Mouse (Mus musculus): ENCODE measurements around the gene Pcnx2. TPM values are rescaled to one million over a fixed set of nuclear protein-coding genes. Genes with fewer than 3 reads are reported as not detected.

Gene Pcnx2
- polyA plus RNA-seq, 1 experiment from 2014 or later = 0.74 TPM

DNA sequence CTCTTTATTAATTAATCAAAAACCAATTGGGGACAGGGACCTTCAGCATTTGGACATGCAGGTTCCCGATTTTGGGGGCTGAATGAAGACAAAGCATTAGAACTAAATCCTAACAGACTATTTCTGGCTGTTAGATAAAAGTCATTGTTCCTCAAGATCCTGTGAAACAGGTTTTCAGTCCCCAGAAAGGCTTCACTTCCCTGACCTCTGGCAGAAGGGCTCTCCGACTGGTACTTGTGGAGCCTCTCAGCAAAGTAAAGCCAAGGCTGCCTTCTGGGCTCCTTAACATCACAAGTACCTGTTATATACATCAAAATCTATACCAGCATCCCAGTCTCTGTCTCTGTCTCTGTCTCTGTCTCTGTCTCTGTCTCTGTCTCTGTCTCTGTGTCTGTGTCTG lies 7.2 kb upstream of the Pcnx2 start:
- no peak overlapping the region for H3K27ac ChIP-seq (ENCODE audit: low read depth, low read length)
- H3K27me3 ChIP-seq (ENCODE audit: control insufficient read depth, insufficient read depth, low read length) = peaks cover 25% of the 10 kb centered on the region
- 70% methylated on average over 2 of the region's 2 CpGs for WGBS
- H3K4me3 ChIP-seq (ENCODE audit: low read depth, low read length) = no peak overlapping the region
- no peaks in the 10 kb centered on the region for H3K9me3 ChIP-seq (ENCODE audit: control insufficient read depth, low read length)
- no peaks in the 10 kb centered on the region for H3K36me3 ChIP-seq (ENCODE audit: control insufficient read depth, insufficient read depth, low read length)
- H3K4me2 ChIP-seq = no peak overlapping the region
- no peak overlapping the region for H3K9ac ChIP-seq (ENCODE audit: low read length)
- DNase-seq (ENCODE audit: low spot score, missing footprints) = peak; percentile 49
- ATAC-seq (ENCODE audit: low FRiP score) = no peak
- H3K4me1 ChIP-seq (ENCODE audit: control insufficient read depth, insufficient read depth, low read length) = peaks cover 1% of the 10 kb centered on the region; the same call in 1 of the 2 replicates

GRCm38 (mm10) chr8:125902521-125902920 lies 4.4 kb upstream of the Pcnx2 start:
- WGBS = 56% methylated on average over 3 of the region's 3 CpGs
- ATAC-seq (ENCODE audit: low FRiP score) (no peak), DNase-seq (ENCODE audit: low spot score, missing footprints) (peak; percentile 53)
- Histone ChIP-seq H3K9me3 (ENCODE audit: control insufficient read depth, low read length) (no peaks in the 10 kb centered on the region), H3K27me3 (ENCODE audit: control insufficient read depth, insufficient read depth, low read length) (peaks cover 13% of the 10 kb centered on the region), H3K36me3 (ENCODE audit: control insufficient read depth, insufficient read depth, low read length) (no peaks in the 10 kb centered on the region), H3K27ac (ENCODE audit: low read depth, low read length) (no peak overlapping the region), H3K4me1 (ENCODE audit: control insufficient read depth, insufficient read depth, low read length) (no peaks in the 10 kb centered on the region), H3K4me2 (no peak overlapping the region), H3K4me3 (ENCODE audit: low read depth, low read length) (no peak overlapping the region), H3K9ac (ENCODE audit: low read length) (no peak overlapping the region)

- ATAC-seq (ENCODE audit: low FRiP score) (no peak), DNase-seq (ENCODE audit: low spot score, missing footprints) (peak; percentile 59)
- Histone ChIP-seq H3K4me3 (ENCODE audit: low read depth, low read length) (no peak overlapping the region), H3K4me1 (ENCODE audit: control insufficient read depth, insufficient read depth, low read length) (no peaks in the 10 kb centered on the region), H3K27ac (ENCODE audit: low read depth, low read length) (no peak overlapping the region), H3K9ac (ENCODE audit: low read length) (no peak overlapping the region), H3K27me3 (ENCODE audit: control insufficient read depth, insufficient read depth, low read length) (peaks cover 12% of the 10 kb centered on the region), H3K9me3 (ENCODE audit: control insufficient read depth, low read length) (no peaks in the 10 kb centered on the region), H3K36me3 (ENCODE audit: control insufficient read depth, insufficient read depth, low read length) (no peaks in the 10 kb centered on the region), H3K4me2 (no peak overlapping the region)
- 18% methylated on average over 2 of the region's 2 CpGs for WGBS
Observed at GRCm38 (mm10) chr8:125901167-125901566, 3.0 kb upstream of the Pcnx2 start.

DNA sequence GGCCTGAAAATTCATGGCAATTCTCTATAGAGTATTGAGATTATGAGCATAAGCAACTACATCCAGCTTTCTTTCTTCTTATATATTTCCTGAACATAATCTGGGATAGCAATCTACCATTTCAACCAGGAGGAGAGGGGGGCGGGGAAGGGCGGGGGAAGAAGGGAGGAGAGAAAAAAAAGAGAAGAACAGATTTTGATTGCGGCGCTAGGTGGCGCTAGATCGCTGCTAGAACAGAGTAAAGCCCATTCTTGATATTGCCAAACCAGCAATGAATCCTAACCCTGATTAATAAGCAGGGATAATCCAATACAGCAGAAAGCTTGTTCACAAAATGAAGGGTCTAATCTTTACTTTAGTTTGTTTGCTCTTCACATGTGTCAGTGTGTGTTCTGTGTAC lies 782 bp upstream of the Pcnx2 start:
- Histone ChIP-seq H3K9me3 (ENCODE audit: control insufficient read depth, low read length) (no peaks in the 10 kb centered on the region), H3K27ac (ENCODE audit: low read depth, low read length) (no peak overlapping the region), H3K9ac (ENCODE audit: low read length) (no peak overlapping the region), H3K4me1 (ENCODE audit: control insufficient read depth, insufficient read depth, low read length) (no peaks in the 10 kb centered on the region), H3K27me3 (ENCODE audit: control insufficient read depth, insufficient read depth, low read length) (peaks cover 12% of the 10 kb centered on the region), H3K4me3 (ENCODE audit: low read depth, low read length) (no peak overlapping the region), H3K36me3 (ENCODE audit: control insufficient read depth, insufficient read depth, low read length) (no peaks in the 10 kb centered on the region), H3K4me2 (no peak overlapping the region)
- DNase-seq (ENCODE audit: low spot score, missing footprints) (peak; percentile 97), ATAC-seq (ENCODE audit: low FRiP score) (no peak)
- 2% methylated on average over 6 of the region's 6 CpGs for WGBS

GRCm38 (mm10) chr8:125897388-125897787 lies 729 bp downstream of the Pcnx2 start:
- WGBS = 65% methylated on average over 11 of the region's 11 CpGs
- Histone ChIP-seq H3K4me2 (no peak overlapping the region), H3K9ac (ENCODE audit: low read length) (no peak overlapping the region), H3K27ac (ENCODE audit: low read depth, low read length) (no peak overlapping the region), H3K9me3 (ENCODE audit: control insufficient read depth, low read length) (no peaks in the 10 kb centered on the region), H3K4me1 (ENCODE audit: control insufficient read depth, insufficient read depth, low read length) (no peaks in the 10 kb centered on the region), H3K27me3 (ENCODE audit: control insufficient read depth, insufficient read depth, low read length) (peaks cover 12% of the 10 kb centered on the region), H3K4me3 (ENCODE audit: low read depth, low read length) (no peak overlapping the region; the same call in 1 of the 2 replicates), H3K36me3 (ENCODE audit: control insufficient read depth, insufficient read depth, low read length) (no peaks in the 10 kb centered on the region)
- DNase-seq (ENCODE audit: low spot score, missing footprints) (peak; percentile 79), ATAC-seq (ENCODE audit: low FRiP score) (no peak)

DNA sequence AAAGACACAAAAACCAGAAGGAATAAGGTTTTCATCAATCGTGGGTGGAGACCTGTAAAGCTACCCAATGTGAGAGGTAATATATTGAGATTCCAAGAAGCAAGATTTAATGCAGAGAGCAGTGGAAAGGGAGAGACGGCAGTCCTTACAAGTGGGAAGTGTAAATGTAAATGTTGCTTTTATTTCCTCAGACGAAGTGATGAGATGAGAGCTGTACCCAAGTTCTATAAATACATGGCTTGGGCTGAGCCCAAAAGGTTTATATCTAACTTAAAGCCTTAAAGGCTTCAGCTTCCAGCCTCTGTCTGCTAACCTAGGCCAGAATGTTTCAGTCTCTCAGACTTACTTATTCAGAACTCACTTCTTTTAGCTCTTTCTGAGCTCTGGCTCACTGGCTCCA lies 8.2 kb downstream of the Pcnx2 start:
- no peaks in the 10 kb centered on the region for H3K4me1 ChIP-seq (ENCODE audit: control insufficient read depth, insufficient read depth, low read length)
- no peak overlapping the region for H3K4me3 ChIP-seq (ENCODE audit: low read depth, low read length)
- 89% methylated on average over 3 of the region's 3 CpGs for WGBS

DNA sequence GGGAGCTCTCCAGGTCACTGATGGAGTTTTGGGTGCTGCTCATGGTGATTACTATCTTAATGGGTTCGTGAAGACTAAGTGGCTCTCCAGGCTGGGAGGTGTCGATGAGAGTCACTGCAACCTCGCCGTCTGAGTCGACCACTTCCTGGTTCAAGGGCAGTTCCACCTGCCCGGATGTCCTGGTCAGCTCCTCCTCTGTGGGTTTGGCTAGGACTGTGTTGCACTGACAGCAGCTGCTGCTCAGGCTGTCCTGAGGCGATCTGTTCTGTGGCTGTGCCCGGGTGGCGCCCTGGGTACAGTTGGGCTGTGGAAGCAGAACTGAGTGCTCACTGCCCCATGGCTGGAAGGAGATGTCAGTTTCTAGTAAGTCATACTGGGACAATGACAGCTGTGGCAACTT lies 10.6 kb downstream of the Pcnx2 start:
- Histone ChIP-seq H3K9ac (ENCODE audit: low read length) (no peak overlapping the region), H3K27ac (ENCODE audit: low read depth, low read length) (no peak overlapping the region), H3K36me3 (ENCODE audit: control insufficient read depth, insufficient read depth, low read length) (no peaks in the 10 kb centered on the region), H3K4me3 (ENCODE audit: low read depth, low read length) (no peak overlapping the region), H3K27me3 (ENCODE audit: control insufficient read depth, insufficient read depth, low read length) (no peaks in the 10 kb centered on the region), H3K9me3 (ENCODE audit: control insufficient read depth, low read length) (no peaks in the 10 kb centered on the region), H3K4me2 (no peak overlapping the region), H3K4me1 (ENCODE audit: control insufficient read depth, insufficient read depth, low read length) (no peaks in the 10 kb centered on the region)
- DNase-seq (ENCODE audit: low spot score, missing footprints) = no peak
- ATAC-seq (ENCODE audit: low FRiP score) = no peak
- 91% methylated on average over 9 of the region's 9 CpGs for WGBS

More for the DNA sequence above, 8.2 kb downstream of the Pcnx2 start:
- H3K9me3 ChIP-seq (ENCODE audit: control insufficient read depth, low read length) = no peaks in the 10 kb centered on the region
- no peaks in the 10 kb centered on the region for H3K36me3 ChIP-seq (ENCODE audit: control insufficient read depth, insufficient read depth, low read length)
- H3K27me3 ChIP-seq (ENCODE audit: control insufficient read depth, insufficient read depth, low read length) = no peaks in the 10 kb centered on the region
- ATAC-seq (ENCODE audit: low FRiP score) (no peak), DNase-seq (ENCODE audit: low spot score, missing footprints) (no peak)
- no peak overlapping the region for H3K9ac ChIP-seq (ENCODE audit: low read length)
- no peak overlapping the region for H3K4me2 ChIP-seq
- H3K27ac ChIP-seq (ENCODE audit: low read depth, low read length) = no peak overlapping the region

DNA sequence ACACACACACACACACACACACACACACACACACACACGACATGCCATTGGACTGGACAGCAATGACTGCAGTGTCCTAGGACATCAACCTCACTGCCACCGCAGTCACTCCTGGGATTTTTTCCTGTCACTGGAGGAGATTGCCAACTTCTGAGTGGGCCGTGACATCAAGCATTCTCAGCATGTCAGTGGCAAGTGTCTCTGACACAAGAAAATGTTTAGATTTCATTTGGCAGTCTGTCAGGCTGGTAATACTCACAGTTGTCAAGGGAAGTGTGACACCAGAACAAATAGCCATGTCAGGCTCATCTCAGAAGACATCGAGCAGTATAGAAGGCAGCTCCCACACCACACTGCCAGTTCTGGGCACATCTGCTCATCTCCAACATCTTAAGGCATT lies 17.7 kb downstream of the Pcnx2 start:
- Histone ChIP-seq H3K9ac (ENCODE audit: low read length) (no peak overlapping the region), H3K9me3 (ENCODE audit: control insufficient read depth, low read length) (no peaks in the 10 kb centered on the region), H3K4me2 (no peak overlapping the region), H3K36me3 (ENCODE audit: control insufficient read depth, insufficient read depth, low read length) (no peaks in the 10 kb centered on the region), H3K27me3 (ENCODE audit: control insufficient read depth, insufficient read depth, low read length) (no peaks in the 10 kb centered on the region), H3K4me1 (ENCODE audit: control insufficient read depth, insufficient read depth, low read length) (no peaks in the 10 kb centered on the region), H3K4me3 (ENCODE audit: low read depth, low read length) (no peak overlapping the region), H3K27ac (ENCODE audit: low read depth, low read length) (no peak overlapping the region)
- WGBS = 84% methylated on average over 4 of the region's 4 CpGs
- DNase-seq (ENCODE audit: low spot score, missing footprints) (peak; percentile 31), ATAC-seq (ENCODE audit: low FRiP score) (no peak)

- H3K9me3 ChIP-seq (ENCODE audit: control insufficient read depth, low read length) = no peaks in the 10 kb centered on the region
- H3K4me3 ChIP-seq (ENCODE audit: low read depth, low read length) = no peak overlapping the region
- H3K36me3 ChIP-seq (ENCODE audit: control insufficient read depth, insufficient read depth, low read length) = no peaks in the 10 kb centered on the region
- no peak for DNase-seq (ENCODE audit: low spot score, missing footprints)
- H3K27ac ChIP-seq (ENCODE audit: low read depth, low read length) = no peak overlapping the region
- no peaks in the 10 kb centered on the region for H3K27me3 ChIP-seq (ENCODE audit: control insufficient read depth, insufficient read depth, low read length)
- H3K4me2 ChIP-seq = no peak overlapping the region
- WGBS = 90% methylated on average over 2 of the region's 2 CpGs
- no peak overlapping the region for H3K9ac ChIP-seq (ENCODE audit: low read length)
- no peak for ATAC-seq (ENCODE audit: low FRiP score)
- H3K4me1 ChIP-seq (ENCODE audit: control insufficient read depth, insufficient read depth, low read length) = peaks cover 10% of the 10 kb centered on the region
Observed at GRCm38 (mm10) chr8:125873250-125873534, 24.9 kb downstream of the Pcnx2 start.

Measured in midbrain, embryonic 11.5 days (tissue).